Mouse (Mus musculus): ENCODE data around the gene Pgls.

The Pgls gene

DNA sequence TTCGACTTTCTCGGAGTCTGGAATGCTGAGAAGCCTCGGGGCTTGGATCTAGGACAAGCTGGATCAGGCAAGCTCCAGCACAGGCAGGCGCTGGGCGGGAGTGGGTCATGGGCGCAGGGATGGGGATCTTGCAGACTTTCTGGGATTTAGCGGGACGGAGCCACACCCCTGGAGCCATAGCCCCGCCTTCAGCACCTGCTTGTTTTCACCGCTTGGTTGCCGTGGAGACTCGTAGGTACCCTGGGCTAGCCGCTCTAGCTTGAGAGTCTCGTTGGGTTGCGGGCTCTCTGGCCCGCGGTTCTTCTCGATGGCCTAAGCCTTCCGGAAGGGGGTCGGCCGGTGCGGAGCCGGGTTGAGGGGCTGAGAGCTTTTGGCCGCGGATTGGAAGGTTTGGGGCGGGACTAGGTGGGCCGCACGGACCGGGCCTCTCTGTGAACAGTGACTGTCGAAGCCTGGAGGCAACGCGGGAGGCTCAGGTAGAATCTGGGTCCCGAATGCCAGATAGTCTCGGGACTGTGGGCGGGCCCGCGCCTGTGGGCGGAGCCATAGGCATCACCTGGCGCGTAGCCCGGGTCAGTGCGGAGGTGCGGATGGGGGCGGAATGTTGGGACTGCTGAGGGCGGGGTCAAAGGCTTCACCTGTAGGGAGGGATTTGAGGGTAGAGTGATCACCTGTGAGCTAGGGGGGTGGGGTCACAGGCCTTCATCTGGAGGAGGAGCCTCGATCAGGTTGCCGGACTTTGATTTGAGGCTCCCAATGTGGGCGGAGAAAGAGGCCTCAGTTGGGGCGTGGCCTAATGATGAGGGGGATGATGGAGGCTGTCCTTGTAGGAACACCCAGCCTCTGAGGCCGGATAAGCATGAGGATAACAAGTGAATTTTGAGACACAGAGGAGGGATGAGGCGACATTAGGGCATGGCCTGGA is 22.3 kb upstream of the Pgls start:
- peak; percentile 66 for DNase-seq (ENCODE audit: low spot score)

DNA sequence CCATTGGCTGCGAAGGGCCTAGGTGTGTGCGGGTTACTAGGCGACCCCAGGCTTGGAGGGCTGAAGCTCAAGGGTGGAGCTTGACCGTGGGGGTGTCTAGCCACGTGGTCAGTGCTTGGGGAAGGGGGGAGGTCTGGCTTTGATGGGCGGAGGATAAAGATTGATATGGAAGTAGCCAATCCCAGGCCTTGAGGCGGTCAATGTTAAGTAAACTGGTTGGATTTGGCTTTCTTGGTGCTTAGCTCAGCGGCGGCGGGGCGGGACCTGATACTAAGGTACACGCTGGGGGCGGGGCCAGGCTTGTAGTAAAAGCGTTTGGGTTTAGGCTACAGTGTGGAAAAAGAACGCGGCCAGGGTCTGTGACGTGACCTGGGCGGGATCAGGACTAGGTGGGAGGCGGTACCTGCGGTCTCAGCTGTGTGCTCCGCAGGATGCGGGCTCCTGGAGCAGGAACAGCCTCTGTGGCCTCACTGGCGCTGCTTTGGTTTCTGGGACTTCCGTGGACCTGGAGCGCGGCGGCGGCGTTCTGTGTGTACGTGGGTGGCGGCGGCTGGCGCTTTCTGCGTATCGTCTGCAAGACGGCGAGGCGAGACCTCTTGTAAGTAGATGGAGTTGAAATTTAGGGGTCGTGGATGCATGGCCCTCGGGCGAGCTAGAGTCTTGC is 21.6 kb upstream of the Pgls start:
- peak; percentile 81 for DNase-seq (ENCODE audit: low spot score)

DNA sequence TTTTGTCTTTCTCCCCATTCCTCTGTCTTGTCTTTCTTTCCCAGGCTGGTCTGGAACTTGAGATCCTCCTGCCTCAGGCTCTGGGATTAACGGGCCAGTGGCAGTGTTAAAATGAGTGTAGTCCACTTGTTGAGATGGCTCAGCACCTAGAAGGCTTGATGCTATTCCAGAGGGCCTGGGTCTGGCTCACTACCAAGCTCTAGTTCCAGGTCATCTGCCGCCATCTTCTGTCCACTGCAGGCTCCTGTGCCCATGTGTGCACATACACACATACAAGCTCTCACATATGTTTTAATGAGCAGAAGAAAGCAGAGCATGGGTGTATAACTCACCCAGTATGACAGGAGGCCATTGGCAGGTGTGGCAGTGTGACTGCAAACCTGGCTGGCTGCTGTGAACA is 19.9 kb upstream of the Pgls start:
- DNase-seq (ENCODE audit: low spot score): no peak

DNA sequence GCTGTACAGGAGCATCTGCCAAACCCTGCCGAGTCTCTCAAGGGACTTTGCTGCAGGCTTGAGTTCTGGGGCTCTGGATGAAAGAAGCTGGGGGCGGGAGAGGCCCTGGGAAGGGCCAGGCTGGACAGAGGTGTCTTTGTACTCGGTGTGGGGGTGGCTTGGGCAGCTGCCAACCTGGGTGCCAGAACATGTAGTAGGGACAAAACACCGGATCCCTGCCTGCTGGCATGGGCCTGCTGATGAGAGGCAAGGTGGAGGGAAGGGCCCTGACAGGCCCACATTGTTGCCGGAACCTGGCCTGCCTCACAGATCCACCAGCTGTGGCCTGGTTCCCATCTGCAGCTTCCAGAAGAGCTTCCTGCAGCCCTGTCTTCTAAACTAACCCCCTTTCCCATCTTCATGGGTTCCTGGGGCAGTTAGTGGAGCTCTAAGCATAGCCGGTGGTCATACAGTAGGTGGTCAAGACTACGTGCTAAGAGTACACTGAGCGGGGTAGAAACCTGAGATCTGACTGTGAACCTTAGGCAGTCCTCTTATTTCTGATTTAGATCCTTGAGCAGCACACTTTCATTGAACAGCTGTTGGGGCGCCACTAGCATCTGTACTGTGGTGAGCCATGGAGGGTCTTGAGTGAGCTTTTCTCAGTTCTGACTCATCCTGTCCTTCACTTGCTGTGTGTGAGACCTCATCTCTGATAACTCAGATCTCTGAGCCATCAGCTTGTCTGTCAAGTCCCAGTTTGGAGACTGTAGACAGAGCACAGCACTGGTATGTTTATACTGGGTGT is 18.9 kb upstream of the Pgls start:
- no peak for DNase-seq (ENCODE audit: low spot score)

DNA sequence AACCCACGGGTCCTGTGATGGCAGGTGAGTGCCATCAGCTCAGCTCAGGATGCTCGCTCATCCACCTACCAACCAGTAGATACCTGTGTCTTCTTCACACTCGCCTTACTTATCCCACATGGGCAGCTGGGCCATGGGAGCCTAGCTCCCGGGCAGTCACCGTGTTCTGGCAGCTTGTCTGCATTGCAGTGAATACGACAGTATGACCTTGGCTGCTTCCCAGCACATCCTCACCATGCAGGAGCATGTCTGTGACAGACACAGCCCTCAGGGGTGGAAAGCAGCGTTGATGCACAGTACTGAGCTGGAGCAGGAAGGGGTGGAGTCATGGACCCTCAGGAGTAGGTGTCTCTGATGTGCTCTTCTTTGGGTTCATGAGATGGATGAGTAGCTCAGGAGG is 17.6 kb upstream of the Pgls start:
- no peak for DNase-seq (ENCODE audit: low spot score)

DNA sequence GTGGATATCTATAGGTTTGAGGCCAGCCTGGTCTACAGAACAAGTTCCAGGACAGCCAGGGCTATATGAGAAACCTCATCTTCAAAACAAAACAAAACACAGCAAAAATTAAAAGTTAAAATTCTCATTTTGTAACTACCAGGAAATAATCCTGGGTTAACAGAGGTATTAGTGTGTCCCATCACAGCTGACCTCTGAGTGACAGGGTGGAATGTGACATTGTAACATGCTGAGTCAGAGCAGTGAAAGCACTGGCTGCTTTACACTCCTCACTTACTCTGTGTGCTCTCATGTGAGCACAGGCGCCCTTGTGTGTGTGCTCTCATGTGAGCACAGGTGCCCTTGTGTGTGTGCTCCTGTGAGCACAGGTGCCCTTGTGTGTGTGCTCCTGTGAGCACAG is 17.0 kb upstream of the Pgls start:
- no peak for DNase-seq (ENCODE audit: low spot score)

DNA sequence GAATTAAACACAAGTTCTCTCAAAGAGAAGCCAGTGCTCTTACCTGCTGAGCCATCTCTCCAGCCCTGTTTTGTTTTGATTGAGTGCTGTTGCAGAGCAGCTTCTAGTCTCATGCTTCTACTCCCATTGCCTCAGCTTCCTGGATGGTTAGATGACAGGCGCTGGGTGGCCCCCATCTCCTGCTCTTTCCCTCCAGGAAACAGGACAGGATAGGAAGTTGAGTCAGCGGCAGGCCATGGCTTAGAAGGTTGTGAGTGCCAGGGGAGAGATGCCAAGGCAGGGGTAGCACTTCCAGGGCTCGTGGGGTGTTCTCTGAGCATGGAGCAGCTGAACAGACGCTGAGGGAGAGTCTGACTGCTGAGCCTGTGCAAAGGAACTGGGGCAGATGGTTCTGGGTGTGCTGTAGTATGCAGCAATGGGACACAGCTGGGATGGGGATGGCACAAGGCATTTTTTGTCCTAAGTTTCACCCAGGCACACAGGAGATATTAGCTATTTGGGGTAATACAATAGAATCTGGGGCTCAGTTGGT is 14.1 kb upstream of the Pgls start:
- no peak for DNase-seq (ENCODE audit: low spot score)

DNA sequence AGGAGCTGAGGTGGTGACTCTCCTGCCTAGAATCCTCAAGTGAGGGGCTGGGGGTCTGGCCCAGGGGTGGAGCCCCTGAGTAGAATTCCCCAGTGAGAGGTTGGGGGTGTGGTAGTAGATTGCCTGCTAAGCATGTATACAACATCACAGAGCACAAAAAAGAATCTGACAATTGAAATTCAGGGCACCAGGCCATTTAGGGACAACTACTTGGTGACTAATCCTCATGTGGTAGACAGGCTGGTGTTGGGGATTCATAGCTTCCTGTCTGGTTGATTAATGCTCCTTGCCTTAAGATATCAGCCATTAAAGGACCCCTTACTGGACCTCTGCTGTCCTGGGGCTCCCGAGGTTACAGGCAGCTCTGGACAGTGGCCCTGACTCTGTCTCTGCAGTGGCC is 13.0 kb upstream of the Pgls start:
- DNase-seq (ENCODE audit: low spot score): no peak

DNA sequence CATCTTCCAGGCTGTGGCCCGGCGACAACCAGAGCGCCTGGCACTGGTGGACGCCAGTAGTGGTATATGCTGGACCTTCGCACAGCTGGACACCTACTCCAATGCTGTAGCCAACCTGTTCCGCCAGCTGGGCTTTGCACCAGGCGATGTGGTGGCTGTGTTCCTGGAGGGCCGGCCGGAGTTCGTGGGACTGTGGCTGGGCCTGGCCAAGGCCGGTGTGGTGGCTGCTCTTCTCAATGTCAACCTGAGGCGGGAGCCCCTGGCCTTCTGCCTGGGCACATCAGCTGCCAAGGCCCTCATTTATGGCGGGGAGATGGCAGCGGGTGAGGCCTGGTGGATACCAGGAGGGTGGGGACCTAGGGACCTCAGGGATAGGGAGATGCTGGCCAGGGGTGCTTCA is 12.5 kb upstream of the Pgls start:
- no peak for DNase-seq (ENCODE audit: low spot score)

DNA sequence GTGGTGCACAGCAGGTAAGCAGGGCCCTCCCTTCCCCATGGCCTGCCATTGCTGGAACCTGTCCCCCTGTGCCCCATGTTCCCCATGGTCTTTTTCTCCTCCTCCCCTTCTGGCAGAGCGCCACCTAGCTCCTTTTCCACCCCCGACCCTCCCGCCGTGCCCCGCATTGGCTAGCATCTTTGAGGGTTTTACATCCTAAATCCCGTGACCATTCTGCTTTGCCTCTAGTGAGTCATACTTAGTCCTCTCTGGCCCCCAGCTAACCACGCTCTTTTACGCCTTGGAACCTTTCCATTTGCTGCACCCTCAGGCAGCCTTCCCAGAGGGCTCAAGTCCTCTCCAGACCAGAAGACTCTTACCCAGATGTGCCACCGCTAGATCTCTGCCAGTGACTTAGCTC is 11.8 kb upstream of the Pgls start:
- no peak for DNase-seq (ENCODE audit: low spot score)

DNA sequence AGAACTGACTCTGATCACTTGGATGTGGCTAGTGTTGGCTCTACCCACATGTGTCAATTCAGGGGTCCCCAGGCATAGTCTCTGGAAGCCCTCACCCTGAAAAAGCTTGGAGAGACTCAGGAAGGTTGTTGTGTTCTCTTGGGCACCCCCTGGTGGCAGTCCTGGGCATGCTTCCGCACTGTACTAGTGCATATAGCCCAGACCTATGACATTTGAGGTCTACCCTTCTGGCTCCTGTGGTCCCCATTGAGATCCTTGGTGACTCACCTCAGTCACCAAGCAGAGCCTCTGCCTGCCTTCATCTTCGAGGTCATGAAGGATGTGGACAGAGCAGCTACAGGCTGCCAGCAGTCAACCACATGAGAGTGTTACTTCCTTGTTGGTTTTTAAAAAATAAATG is 5.1 kb upstream of the Pgls start:
- no peak for DNase-seq (ENCODE audit: low spot score)

DNA sequence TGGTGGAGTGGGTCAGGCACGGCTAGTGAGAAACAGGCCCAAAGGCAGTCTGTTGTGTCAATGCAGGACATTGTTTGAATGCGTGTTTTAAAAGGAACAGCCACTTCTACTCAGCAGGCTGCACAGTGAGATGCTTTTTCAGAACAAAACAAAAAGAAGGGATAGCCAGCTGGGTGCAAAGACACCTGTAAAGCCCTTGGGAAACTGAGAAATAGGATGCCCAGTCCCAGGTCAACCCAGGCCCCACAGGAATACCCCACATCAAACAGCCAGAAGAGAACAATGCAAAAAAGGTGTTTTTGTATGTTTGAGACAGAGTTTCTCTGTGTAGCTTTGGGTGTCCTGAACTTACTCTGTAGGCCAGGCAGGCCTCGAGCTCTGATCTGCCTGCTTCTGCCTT is 3.2 kb upstream of the Pgls start:
- no peak for DNase-seq (ENCODE audit: low spot score)

DNA sequence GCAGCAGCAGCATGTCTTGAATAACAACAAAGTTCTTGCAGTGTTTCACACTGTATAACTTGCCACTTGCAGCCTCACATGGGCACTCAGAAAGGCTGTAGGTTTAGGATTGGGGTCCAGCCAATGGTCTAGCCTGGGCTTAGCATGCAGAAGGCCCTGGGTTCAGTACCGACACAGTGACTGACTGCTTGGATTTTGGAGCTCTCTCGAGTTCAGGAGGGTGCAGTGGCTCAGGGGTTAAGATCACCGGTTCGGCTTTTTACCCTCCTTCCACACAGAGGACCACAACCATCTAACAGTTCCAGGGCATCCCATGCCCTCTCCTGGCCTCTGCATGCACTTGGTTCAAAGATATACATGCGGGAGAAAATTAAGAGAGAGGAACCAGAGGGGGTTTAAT is 959 bp upstream of the Pgls start:
- DNase-seq (ENCODE audit: low spot score): no peak

DNA sequence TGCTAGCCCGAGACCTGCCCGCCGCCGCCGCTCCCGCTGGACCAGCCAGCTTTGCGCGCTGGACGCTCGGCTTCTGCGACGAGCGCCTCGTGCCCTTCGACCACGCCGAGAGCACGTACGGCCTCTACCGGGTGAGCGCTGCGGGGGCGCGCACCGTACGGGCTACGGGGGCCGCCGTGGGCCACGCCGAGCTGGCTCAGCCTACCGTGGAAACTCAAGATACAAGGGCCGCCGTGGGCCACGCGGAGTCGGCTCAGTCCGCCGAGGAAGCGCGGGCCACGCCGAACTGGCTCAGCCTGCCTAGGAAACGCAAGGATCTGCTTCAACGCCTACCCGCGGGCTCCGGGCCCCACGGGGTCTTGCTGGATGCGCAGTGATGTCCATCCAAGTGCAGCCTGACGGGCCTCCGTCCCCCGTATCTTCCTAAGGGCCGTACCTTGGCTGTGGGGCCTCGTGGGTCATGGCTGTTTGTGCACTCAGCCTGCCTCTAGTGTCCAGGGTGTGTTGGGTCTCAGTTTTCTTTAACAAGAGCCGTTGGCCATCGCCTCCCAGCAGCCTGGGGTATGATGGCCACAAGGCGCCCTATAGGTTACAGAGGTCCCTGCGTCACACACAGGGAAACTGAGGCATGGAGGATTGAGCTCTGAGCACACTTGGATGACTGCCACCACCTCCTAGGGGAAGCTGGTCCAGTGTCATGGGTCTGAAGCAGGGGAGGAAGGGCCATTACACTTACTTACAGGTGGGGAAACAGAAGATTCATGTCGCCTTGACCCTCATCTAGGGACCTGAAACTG is 596 bp downstream of the Pgls start:
- no peak for DNase-seq (ENCODE audit: low spot score)

DNA sequence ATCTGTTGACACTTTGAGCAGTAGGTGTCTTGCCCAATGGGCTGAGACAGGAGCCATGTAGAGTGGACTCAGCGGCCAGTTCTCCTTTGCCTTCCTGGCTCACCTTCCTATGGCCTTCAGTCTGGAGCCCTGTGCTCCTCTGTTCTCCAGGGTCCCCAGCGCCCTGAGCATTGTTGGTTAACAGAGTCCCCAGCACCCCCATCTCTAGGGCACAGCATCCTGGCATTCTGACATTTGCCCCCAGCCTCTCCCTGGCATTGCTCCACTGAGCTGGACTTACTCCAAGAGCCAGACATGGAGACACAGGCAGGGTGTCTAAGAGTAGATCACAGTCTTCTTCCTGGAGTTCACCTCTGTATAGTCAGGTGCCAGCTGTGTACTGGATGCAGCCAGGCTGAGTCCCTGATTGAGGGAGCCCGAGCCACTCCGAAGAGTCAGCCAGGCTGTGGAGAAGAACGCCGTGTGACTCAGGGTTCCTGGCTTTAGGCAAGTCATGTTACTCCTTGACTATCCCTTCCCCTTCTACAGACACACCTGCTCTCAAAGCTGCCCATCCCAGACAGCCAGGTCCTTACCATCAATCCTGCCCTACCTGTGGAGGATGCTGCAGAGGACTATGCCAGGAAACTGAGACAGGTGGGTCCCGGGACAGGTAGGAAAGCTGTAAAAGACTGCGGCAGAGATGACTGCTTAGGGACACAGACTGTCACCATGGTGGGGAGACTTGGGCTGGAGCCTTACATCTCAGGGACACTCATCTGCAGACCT is 1.8 kb downstream of the Pgls start:
- no peak for DNase-seq (ENCODE audit: low spot score)

DNA sequence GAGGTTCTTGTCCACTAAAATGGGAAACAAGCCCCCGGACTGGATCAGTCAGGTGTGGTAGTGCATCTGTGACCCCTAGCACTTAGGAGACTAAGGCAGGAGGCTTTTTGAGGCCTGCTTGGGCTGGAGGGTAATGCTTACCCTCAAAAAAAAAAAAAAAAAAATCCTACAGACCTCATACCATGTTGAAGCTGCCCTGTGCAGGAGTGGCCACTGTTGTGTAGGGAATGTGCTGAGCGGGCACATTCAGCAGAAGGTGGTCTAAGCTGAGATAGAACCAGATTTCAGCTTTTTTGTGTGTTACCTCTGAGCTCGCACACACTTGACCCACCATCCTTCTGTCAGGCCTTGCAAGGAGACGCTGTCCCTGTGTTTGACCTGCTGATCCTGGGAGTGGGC is 2.3 kb downstream of the Pgls start:
- no peak for DNase-seq (ENCODE audit: low spot score)

DNA sequence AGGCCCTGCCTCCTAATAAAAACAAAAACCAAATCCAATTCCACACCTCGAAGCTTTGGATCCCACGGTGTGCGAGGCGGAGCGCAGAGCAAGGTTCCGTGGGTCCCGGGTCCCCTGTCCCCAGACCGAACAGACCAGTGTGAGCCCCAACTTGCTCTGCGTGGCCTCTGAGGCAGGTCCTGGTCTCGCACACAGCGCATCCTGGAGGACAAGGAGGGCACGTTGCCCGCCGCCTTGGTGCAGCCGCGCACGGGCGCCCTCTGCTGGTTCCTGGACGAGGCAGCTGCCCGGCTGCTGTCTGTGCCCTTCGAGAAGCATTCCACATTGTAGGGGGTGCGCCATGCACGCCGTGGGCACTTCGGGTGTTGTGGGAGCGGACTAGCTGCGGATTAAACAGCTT is 3.9 kb downstream of the Pgls start:
- peak; percentile 65 for DNase-seq (ENCODE audit: low spot score)

DNA sequence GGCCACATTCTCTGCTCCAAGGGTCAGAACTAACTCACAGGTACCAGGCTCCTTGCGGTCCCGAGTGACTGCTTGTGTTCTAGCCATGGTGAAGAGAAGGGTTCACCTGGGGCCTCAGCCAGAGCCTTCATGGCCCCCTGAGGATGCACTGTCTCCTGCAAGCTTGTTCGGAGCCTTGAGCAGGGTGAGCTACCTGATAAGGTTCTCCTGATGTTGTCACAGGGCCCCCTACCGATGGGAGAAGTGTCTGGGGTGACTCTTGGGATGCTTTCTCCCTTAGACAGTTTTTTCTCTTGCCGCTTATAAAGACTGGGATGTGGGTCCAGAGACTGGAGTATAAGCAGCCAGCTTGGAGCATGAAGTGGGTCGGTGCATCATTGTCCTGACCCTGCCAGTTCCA is 4.4 kb downstream of the Pgls start:
- no peak for DNase-seq (ENCODE audit: low spot score)

DNA sequence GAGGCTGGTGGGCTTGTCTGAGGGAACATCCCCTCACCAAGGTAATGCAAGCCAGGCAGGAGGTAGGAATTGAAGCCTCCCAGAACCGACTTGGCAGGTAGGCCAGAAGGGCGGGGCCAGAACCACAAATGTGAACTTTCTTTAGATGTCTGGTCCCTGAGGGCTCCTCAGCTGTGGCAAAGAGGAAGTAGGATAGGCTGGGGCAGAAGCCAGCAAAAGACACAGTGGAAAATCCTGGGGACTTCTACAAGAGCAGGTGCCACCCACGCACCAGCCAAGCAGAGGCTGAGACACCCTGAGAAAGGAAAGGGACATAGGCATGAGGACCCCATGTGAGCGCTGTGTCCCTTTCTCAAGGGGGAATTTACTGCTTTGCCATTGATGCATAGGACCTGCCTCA is 4.8 kb downstream of the Pgls start:
- no peak for DNase-seq (ENCODE audit: low spot score)

DNA sequence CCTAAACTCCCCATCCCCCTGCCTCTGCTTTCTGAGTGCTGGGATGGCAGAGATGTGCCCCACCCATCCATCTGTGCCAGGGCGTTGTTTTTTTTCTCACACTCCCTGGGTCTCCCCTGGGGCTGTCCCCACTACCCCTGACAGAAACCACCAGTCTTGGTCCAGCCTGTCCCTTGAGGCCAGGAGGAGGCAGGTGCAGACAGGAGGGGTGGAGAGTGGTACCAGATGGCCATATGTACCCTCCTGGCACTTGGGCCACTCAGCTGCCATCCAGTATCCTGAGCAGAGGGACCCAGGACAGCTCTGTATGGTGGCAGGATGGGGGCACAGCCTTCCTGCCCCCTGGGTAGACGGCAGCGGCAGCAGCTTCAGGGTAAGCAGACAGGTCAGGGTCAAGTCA is 5.5 kb downstream of the Pgls start, which contains the start of gene Fam129c:
Gene Fam129c, plus strand, starts transcription at position 198 of the 400 bp plus-strand sequence.
- no peak for DNase-seq (ENCODE audit: low spot score)

DNA sequence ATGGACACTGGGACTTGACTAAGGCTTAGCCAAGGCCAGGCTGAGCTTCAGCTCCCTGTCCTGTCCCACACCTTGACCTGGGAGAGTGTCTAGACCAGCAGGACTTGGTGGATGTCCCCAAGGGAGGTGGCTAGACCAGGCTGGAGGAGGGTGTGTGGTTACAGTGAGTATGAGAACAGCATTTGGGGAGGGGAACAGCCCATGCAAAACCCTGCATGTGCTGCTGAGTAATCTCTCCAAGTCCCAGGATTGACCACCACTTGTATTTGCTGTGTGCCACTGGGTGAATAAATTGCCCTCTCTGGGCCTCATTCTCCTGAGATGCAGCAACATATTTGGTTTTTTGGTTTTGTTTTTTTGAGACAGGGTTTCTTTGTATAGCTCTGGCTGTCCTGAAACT is 6.4 kb downstream of the Pgls start:
- no peak for DNase-seq (ENCODE audit: low spot score)
